Mouse (Mus musculus) G1E (cell line): Measurements from ENCODE around the gene Pak4.

Source experiments
- CTCF ChIP-seq: IDR thresholded peaks from 2 replicates; pipeline ENCODE4 v1.5.1; 2012; ENCODE audit warnings: low read depth, low read length, inconsistent platforms, mixed read lengths
- GATA1 ChIP-seq: IDR thresholded peaks from 2 replicates; pipeline ENCODE4 v1.6.1; 2012; ENCODE audit warnings: borderline replicate concordance, low read length, inconsistent platforms, mixed read lengths
- GATA2 ChIP-seq: IDR thresholded peaks from 2 replicates; pipeline ENCODE4 v1.6.1; 2012; ENCODE audit warnings: low read depth, low read length, inconsistent platforms, borderline replicate concordance
- POLR2AphosphoS5 ChIP-seq: IDR thresholded peaks from 2 replicates; pipeline ENCODE4 v1.6.1; 2012; ENCODE audit warnings: low read depth, low read length, inconsistent platforms; ENCODE audit not compliant: insufficient replicate concordance

DNA sequence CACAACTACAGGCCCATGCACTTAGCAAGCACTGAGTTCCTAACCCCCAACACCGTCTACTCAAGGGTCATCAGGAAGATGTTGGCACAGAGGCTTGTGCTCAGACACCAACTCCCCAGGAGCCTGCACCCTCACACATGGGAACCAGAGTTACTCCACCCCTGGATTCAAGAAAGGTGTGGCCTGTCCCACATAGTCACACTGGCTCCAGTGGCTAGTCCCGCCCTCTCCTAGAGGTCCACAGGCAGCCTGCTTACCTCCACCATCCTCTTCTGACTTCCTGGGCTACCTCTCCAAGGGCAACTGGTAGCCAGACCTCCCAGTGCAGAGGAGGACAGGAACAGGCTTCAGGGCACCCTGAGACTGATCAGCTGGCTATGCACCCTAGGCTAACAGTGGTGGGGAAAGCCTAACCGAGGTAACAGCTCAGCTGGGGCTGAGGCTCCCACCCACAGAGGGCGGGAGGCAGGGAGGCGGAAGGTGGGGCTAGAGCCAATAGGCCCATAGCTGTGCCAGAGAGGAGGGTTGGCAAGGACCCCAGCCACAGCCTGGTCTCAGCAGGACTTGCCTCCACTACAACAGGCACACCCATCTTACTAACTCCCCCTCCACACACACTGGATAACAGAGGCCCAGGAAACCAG, 21.6 kb downstream of the Pak4 start:
- TF ChIP-seq CTCF: no peak
- TF ChIP-seq GATA1: no peak
- TF ChIP-seq POLR2AphosphoS5: no peak
- TF ChIP-seq GATA2: no peak
